ENCODE assay signal across 7 mouse cellular contexts in the genomic region with DNA sequence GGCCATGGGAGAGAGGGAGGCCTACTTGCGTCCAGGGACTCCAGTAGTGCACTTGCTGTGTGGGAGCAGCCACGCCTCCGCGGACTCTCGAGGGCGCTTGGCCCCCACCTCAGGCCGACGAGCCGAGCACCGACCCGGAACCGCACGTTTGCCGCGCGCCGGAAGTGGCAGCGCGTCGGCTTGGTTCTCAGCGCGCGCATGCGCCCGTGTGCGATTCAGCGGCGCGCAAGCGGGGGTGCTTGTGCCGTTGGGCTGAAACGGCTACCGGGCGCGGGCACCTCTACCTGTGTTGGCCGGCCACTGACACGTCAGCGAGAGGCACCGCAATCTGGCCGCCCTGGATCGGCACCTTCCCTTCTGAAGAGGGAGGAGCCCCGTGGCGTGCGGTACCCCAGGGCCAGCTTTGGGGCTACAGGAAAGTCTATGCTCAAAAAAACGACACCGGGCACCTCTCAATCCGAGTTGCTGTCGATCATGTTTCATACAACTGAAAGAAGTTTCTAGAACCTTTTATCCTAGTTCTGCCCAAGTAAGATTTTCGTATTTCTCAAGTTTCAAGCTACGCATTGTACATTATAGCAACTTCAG. TPM values are rescaled to one million over a fixed set of nuclear protein-coding genes. Genes with fewer than 3 reads are reported as not detected.
A peak's percentile ranks its signal among the peaks of the same experiment; 100 is the strongest.
DNase-seq lines count a peak whose midpoint lies in the region; ATAC-seq lines count a peak whose summit lies in the region.

Golga1 (minus strand) TSS at position 142 of the 588 bp plus-strand sequence.

- no peaks in the 10 kb centered on the region for H3K9me3 ChIP-seq in embryonic facial prominence, embryonic 11.5 days (replicated peaks; ENCODE audit: control insufficient read depth, low read length)
- no peaks in the 10 kb centered on the region for H3K9me3 ChIP-seq in limb, embryonic 11.5 days (ENCODE audit: control insufficient read depth, low read length)
- no peaks in the 10 kb centered on the region for H3K9me3 ChIP-seq in midbrain, embryonic 14.5 days (ENCODE audit: control insufficient read depth, low read length)

- H3K9ac ChIP-seq in embryonic facial prominence, embryonic 11.5 days (replicated peaks; ENCODE audit: low read length) = peak within 1 kb of the TSS; percentile 88
- peak within 1 kb of the TSS; percentile 90 for H3K9ac ChIP-seq in limb, embryonic 11.5 days (ENCODE audit: low read length)
- H3K9ac ChIP-seq in midbrain, embryonic 14.5 days (replicated peaks; ENCODE audit: low read length) = peak within 1 kb of the TSS; percentile 94

- peak within 1 kb of the TSS; percentile 72 for H3K4me2 ChIP-seq in embryonic facial prominence, embryonic 11.5 days (ENCODE audit: low read depth, low read length)
- peak within 1 kb of the TSS; percentile 60 for H3K4me2 ChIP-seq in limb, embryonic 11.5 days (ENCODE audit: low read depth, severe bottlenecking)
- peak within 1 kb of the TSS; percentile 72 for H3K4me2 ChIP-seq in midbrain, embryonic 14.5 days (ENCODE audit: low read length)

- no peaks in the 10 kb centered on the region for H3K27me3 ChIP-seq in embryonic facial prominence, embryonic 11.5 days (ENCODE audit: control insufficient read depth, insufficient read depth, low read length)
- H3K27me3 ChIP-seq in limb, embryonic 11.5 days (ENCODE audit: control insufficient read depth, insufficient read depth, low read length) = no peaks in the 10 kb centered on the region
- no peaks in the 10 kb centered on the region for H3K27me3 ChIP-seq in midbrain, embryonic 14.5 days (ENCODE audit: control insufficient read depth, insufficient read depth, low read length)

- WGBS in embryonic facial prominence, embryonic 11.5 days = under 1% methylated on average over 50 of the region's 50 CpGs
- WGBS in limb, embryonic 11.5 days = under 1% methylated on average over 50 of the region's 50 CpGs
- WGBS in midbrain, embryonic 14.5 days = under 1% methylated on average over 50 of the region's 50 CpGs

- H3K27ac ChIP-seq in embryonic facial prominence, embryonic 11.5 days (replicated peaks; ENCODE audit: low read depth, low read length) = peak within 1 kb of the TSS; percentile 81
- peak within 1 kb of the TSS; percentile 84 for H3K27ac ChIP-seq in limb, embryonic 11.5 days (replicated peaks; ENCODE audit: low read depth, low read length)
- peak within 1 kb of the TSS; percentile 89 for H3K27ac ChIP-seq in midbrain, embryonic 14.5 days (replicated peaks; ENCODE audit: low read depth, low read length)

- H3K36me3 ChIP-seq in embryonic facial prominence, embryonic 11.5 days (replicated peaks; ENCODE audit: control insufficient read depth, insufficient read depth, low read depth, low read length) = no peaks in the 10 kb centered on the region
- peaks cover 2% of the 10 kb centered on the region; the same call in 1 of the 2 replicates for H3K36me3 ChIP-seq in limb, embryonic 11.5 days (ENCODE audit: control insufficient read depth, insufficient read depth, low read length)
- peaks cover 23% of the 10 kb centered on the region for H3K36me3 ChIP-seq in midbrain, embryonic 14.5 days (ENCODE audit: control insufficient read depth, insufficient read depth, low read length)

- H3K4me1 ChIP-seq in embryonic facial prominence, embryonic 11.5 days (ENCODE audit: control insufficient read depth, insufficient read depth, low read length) = no peaks in the 10 kb centered on the region
- peaks cover 2% of the 10 kb centered on the region; the same call in 1 of the 2 replicates for H3K4me1 ChIP-seq in limb, embryonic 11.5 days (ENCODE audit: control insufficient read depth, insufficient read depth, low read length)
- H3K4me1 ChIP-seq in midbrain, embryonic 14.5 days (ENCODE audit: control insufficient read depth, insufficient read depth, low read length) = no peaks in the 10 kb centered on the region; the same call in 1 of the 2 replicates

- peak; percentile 96 for DNase-seq in adrenal gland, postnatal 14 days
- DNase-seq in embryonic facial prominence, embryonic 11.5 days (ENCODE audit: low spot score) = peak; percentile 95
- peak; percentile 99 for DNase-seq in heart, adult 11 months
- DNase-seq in kidney, adult 18-20 months = peak; percentile 89
- DNase-seq in limb, embryonic 11.5 days (ENCODE audit: low spot score) = peak; percentile 91
- DNase-seq in midbrain, embryonic 14.5 days = peak; percentile 97
- peak; percentile 81 to 85 for DNase-seq in spleen, adult 18-20 months

- peak within 1 kb of the TSS; percentile 89 for H3K4me3 ChIP-seq in embryonic facial prominence, embryonic 11.5 days (ENCODE audit: low read depth, low read length)
- H3K4me3 ChIP-seq in limb, embryonic 11.5 days (ENCODE audit: low read depth, low read length) = peak within 1 kb of the TSS; percentile 83
- H3K4me3 ChIP-seq in midbrain, embryonic 14.5 days (replicated peaks; ENCODE audit: low read depth, low read length) = peak within 1 kb of the TSS; percentile 91

- ATAC-seq in embryonic facial prominence, embryonic 11.5 days (replicated peaks; ENCODE audit: insufficient number of reproducible peaks, low FRiP score, low TSS enrichment, low read depth) = peak; percentile 98
- ATAC-seq in limb, embryonic 11.5 days (ENCODE audit: insufficient number of reproducible peaks, low FRiP score, low TSS enrichment, low read depth) = peak; percentile 97
- ATAC-seq in midbrain, embryonic 14.5 days (ENCODE audit: low FRiP score, low TSS enrichment) = peak; percentile 98

RNA-seq across cellular contexts. Expression of gene Golga1, which starts in this region (rescaled TPM):
- total RNA-seq in adrenal gland, postnatal 14 days (2021) = 24.7 and 28.4 TPM in 2 replicates
- 28.6 and 33.4 TPM in 2 replicates for polyA plus RNA-seq in embryonic facial prominence, embryonic 11.5 days (2014; fragmentation: Nextera tagmentation; extraction: Ambion mirVana)
- polyA plus RNA-seq in limb, embryonic 11.5 days (2014; fragmentation: Nextera tagmentation; extraction: Ambion mirVana) = 30.2 and 33.4 TPM in 2 replicates
- 37.2 and 42.6 TPM in 2 replicates for polyA plus RNA-seq in midbrain, embryonic 14.5 days (2014; fragmentation: Nextera tagmentation; extraction: Ambion mirVana)

Comparison
In these comparisons a context has a peak if more than half of its experiments do, and no peak if none do; other contexts are left out.
1. Peak in every context shown above with its lines: DNase-seq, ATAC-seq, H3K4me3 ChIP-seq and H3K27ac ChIP-seq.